Mouse (Mus musculus) duodenum, adult 2 months (tissue): Measurements from ENCODE around the gene Mon1b. TPM values are rescaled to one million over a fixed set of nuclear protein-coding genes. Genes with fewer than 3 reads are reported as not detected.

Experiments used
- polyA plus RNA-seq: library from polyadenylated mRNA; depleted of rRNA; stranded (reverse); fragments of >200 nt; gene quantifications from 2 replicates; pipeline ENCODE4 v1.2.3, GENCODE M21; 2012; ENCODE audit warnings: low replicate concordance; rRNA removed

Gene Mon1b
- 6.4 and 7.2 TPM in 2 replicates for polyA plus RNA-seq

GRCm38 (mm10) chr8:113634670-113635591 lies at the start of gene Mon1b:
Mon1b (plus strand) TSS chr8:113635587.

GRCm38 (mm10) chr8:113642926-113643325 lies 7.5 kb downstream of the Mon1b start, which contains the start of gene Syce1l:
Syce1l (plus strand) TSS chr8:113643213.

Other genes with a start within 250 kb of the Mon1b start
- gene Syce1l, start 7.6 kb downstream of the Mon1b start, polyA plus RNA-seq: not detected in 2 replicates
- gene Adamts18, start 213.2 kb downstream of the Mon1b start, polyA plus RNA-seq: 0.13 and 0.21 TPM in 2 replicates